Mouse (Mus musculus) left cerebral cortex, adult 18-20 months (tissue): Measurements from ENCODE around the gene Enpp4. TPM values are rescaled to one million over a fixed set of nuclear protein-coding genes. Genes with fewer than 3 reads are reported as not detected.

ENCODE experiments used
- DNase-seq, 2 experiments: peaks; one replicate each; pipeline ENCODE4 v3.0.0; 2021 to 2022; ENCODE audit warnings: low spot score in 2 of 2, mixed read lengths in 1 of 2
- long read RNA-seq, 2 experiments: library from polyadenylated mRNA; stranded (forward); transcript quantifications; one replicate each; pipeline ENCODE4 v2.0.0; 2021
- total RNA-seq, 2 experiments: library from RNA; stranded (reverse); gene quantifications; 2 replicates each; pipeline ENCODE4 v1.2.3; 2021

The Enpp4 gene
- 10 to 100 TPM; 15.2 to 17.0 TPM for total RNA-seq
- long read RNA-seq, experiment 1, full-length matches to known transcripts = 15 of 28 reads
- long read RNA-seq, experiment 1, partial matches to known transcripts = 8 of 28 reads
- long read RNA-seq, experiment 1, other reads (novel, unspliced or antisense) = 5 of 28 reads
- long read RNA-seq, experiment 2, full-length matches to known transcripts = 10 of 12 reads
- long read RNA-seq, experiment 2, partial matches to known transcripts = 0 of 12 reads
- long read RNA-seq, experiment 2, other reads (novel, unspliced or antisense) = 2 of 12 reads

DNA sequence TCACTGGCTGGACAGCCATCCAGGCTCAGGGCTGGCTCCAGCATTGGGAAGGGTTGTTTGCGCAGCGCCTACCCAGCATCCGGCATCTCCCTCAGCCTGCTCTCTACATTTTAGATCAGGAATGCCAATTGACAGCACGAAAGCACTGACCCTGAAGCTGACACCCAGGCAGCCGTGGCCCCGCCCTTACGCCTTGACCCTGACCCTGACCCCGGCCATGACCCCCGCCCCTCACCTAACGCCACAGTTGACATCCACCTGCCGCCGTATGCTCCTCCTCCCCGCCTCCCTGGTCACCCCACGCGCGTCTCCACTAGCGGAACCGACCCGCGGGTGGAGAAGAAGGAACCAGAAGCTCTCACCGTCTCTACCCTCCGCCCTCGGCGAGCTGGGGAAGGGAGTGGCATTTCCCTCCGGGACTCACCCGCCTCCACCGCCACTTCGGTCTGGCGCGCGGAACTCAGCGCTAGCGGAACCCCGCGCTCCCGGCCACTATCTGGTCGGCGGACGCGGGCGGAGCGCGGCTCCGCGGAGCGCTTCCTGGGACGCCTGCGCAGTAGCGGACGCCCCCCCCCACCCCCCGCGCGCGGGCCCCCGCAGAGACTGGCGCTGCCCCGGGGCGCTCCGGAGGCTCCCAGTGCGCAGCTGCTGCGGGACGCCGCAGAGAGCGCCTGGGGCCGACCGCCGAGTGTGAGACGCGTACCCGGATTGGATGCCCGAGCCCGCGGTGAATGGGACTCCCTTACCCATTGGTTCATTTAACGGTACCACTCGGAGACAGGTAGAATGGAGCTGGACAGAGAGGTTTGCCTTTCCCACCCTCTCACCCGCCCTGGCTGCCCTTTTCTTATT lies at the start of gene Enpp4:
Gene Enpp4, minus strand, starts transcription at position 523 of the 852 bp plus-strand sequence.
- peak; percentile 91 to 93 for DNase-seq

DNA sequence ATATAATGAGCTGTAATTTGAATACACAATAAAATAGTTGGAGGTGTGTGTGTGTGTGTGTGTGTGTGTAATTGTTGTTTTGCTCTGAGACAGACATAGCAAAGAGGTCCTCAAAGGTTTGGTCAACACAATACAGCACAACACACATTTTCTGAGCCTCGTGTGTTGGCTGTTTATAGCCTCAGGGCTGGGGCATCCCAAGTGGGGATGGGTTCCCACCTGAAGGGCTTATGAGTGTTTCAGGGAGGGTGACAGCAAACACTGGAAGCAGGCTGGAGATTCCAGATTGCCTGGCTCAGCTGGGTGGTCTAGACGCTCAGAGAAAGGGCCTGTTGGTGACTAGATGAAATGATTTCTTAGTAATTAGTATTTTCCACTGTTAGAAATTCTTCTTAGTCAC lies 49.6 kb upstream of the Enpp4 start:
- no peak for DNase-seq

DNA sequence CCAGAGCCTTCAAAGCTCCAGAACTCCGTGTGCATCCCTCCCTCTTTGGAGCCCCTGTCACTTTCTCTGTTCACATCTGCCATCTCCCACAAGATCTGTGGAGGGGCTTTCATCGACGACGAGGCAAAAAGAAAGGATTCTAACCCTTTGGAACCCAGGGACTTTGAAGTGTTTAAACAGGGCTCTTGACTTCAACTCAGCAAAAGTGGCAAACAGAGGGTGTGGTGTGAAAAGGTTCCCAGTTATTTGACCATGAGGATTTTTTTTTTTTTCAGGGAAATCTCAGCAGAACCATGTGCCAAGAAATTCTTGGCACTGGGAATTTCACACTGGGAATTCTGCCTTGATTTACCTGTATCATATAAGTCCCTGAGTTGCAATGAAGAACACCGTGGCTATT lies 48.3 kb upstream of the Enpp4 start:
- no peak for DNase-seq

DNA sequence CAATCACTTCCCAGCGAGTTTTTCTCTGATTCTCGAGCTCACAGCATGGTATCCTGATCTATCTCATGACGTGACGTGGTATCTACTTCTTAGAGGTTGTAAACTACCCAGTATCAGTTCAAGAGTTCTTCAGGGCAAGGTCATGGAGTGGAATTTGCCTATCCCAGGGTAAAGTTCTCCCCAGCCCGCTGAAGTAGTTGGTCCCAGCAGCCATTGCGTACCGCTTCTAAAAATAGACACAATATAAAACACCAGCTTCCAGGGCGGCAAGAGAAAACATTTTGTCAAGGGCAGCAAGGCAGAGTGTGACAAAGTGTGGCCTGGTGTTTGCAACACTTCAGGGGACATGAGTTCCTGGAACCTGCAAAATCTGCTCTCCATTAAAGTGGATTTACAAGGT lies 46.3 kb upstream of the Enpp4 start:
- DNase-seq = no peak

DNA sequence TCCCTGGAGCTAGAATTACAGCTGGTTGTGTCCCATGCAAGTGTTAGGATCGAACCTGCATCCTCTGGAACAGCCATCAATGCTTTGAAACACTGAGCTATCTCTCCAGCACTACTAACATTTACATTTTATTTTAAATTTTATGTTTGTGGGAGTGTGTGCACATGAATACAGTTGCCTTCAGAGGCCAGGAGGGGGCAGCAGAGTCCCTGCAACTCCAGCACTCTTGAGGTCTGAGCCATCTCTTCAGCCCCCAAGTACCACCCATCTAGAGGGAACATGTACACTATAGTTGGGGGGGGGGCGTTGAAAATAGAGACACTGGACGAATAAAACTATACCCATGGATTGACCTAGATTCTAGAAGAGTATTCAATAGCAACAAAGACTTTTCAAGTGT lies 45.5 kb upstream of the Enpp4 start:
- peak; percentile 14 to 32 for DNase-seq

DNA sequence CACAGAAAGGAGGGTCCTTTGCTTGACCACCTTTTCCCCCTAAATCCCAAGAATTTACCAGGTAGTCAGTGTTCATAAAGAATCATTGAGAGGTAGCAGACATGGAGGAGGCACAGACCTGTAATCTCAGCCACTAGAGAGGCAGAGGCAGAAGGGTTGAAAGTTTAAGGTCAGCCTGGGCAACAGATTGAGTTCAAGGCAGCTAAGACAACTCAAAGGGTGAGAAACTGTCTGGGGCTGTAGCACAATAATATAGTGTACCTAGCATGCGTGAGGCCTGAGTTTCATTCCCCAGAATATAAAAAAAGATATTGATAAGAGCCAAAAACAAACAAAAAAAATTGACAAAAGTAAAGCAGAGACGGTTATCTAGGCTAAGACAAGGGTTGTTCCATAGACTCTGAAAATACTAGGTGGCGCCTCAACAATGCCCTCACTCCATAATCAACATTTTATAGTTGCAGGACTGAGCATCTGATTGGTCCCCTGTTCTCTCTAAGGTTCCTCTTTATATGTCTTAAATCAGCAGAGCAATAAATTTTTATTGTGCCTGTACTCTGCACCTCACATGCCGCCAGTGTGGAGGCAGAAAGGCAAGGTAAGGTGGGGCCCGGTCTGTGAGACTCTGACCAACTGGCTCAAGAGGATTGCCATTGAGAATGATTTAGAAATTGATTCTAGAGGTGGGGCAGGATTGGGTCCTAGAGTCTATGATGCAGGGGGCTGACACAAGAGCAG lies 42.7 kb upstream of the Enpp4 start:
- no peak for DNase-seq

DNA sequence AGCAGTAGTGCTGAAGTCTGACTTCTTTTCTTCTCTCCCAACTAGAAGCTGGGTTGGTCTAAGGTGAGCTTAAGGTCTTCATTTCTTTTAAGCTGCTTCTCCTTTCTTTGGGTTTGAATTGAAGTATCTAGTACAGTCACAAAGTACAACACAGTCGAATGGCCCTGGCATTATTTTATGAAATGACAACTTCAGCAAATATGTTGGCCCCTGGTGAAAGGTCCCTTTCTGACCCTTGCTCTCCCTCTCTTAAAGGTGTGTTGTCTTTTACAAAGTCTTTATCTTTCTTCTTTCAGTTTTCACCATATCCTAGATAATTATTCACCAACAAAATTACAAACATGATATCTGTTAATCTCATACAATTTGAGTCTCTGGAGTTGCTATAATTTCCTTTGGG lies 40.2 kb upstream of the Enpp4 start:
- no peak for DNase-seq

DNA sequence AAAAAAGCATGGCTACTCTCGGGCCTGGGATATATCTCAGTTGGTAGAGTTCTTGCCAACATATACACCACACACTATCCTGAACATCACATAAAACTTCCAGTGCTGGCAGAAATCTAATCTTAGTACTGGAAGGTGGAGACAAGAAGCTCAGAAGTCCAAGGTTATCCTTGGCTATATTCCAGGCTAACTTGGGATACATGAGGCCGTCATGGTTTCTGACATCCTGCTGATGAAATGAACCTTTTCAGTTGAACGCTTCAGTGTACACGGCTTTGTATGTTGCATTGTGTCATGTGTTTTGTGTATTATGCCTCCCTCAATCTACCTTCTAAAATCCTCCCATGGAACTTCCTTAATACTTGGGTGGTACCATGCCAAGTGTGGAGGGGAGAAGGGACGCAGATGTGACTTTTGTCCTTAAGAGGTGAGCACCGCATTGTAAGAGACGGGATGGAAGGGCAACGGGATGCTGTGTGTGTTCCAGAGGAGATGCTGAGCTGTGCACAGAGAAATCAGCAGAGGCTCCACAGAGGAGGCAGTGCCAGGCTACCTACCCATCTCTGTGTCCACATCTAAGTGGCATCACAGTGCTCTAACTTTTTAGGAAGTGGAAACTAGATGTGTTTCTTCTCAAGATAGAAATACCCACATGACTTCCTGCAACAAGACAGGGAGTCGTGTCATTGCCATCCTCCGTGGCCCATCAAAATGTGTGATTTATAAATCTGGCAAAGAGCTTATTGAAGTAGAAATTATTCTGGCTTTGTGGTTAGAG lies 31.4 kb upstream of the Enpp4 start:
- DNase-seq = no peak

DNA sequence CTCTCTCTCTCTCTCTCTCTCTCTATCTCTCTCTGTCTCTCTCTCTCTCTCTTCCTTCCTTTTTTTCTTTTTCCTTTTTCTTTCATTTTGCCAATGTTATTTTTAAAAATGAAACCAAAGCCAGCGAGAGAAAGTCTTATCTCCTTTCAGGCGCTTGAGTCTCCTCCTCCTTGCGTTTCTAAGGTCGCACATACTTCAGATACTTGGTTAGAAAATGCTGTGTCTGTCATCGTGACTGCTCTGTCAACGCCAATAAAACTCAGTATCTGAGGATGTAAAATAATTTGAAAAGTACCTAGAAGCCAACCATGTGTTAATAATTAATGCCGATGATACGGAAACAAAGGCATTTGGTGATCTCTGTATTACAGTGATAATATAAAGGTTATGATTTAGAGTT lies 30.4 kb upstream of the Enpp4 start:
- DNase-seq = no peak

DNA sequence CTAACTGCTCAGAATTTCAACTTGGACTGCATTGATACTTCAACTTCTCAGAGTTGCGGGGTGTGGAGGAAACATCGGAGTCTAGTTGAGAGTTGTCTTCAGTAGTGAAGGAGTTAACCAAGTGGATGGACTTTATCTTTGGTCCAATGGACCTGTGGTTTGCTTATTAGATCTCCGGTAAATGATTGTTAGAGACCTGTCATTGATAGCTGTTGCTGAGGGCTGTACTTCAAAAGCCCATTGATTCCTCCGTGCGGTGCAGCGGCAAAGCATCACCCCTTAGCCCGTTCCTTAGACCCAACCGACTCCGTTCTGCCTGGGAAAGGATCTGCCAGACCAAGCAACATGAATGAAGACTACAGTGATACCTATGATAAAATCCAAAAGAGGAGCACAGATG lies 28.9 kb upstream of the Enpp4 start:
- DNase-seq = no peak

DNA sequence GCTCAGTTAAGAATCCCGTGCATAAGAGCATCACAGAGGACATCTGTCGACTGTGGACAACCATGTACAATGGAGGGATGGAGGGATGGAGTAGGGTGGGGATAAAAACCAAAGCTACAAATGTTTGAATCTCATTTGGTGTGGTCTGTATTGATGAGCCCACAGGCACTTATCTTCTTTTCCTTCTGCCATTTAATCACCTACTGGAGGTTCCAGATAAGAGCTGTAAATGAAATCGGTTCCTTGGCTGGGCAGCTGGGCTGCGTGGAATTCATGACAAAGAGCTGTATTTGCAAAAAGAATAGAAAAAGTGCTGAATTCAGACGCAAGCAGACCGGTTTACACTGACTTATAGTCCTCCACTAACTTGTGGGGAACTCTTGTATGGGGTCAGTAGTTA lies 28.5 kb upstream of the Enpp4 start:
- DNase-seq = no peak

DNA sequence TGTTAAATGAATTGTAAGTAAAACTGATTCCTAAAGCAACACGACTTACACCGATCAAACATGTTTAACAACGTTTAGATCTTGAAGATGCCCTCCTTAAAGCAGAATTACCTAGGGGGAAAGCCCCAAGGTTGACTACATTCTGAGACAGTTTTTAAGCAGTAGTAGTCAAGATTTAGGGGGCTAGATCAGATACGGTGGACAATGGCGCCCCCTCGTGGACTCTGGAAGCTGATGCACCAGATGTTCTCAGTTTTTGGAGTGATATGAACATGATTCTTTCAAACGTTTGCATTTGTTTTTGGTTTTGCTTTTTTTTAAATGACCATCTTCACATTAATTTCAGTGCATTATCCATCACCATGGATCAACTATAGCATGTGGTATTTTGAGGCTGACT lies 24.8 kb upstream of the Enpp4 start:
- peak; percentile 71 to 73 for DNase-seq

DNA sequence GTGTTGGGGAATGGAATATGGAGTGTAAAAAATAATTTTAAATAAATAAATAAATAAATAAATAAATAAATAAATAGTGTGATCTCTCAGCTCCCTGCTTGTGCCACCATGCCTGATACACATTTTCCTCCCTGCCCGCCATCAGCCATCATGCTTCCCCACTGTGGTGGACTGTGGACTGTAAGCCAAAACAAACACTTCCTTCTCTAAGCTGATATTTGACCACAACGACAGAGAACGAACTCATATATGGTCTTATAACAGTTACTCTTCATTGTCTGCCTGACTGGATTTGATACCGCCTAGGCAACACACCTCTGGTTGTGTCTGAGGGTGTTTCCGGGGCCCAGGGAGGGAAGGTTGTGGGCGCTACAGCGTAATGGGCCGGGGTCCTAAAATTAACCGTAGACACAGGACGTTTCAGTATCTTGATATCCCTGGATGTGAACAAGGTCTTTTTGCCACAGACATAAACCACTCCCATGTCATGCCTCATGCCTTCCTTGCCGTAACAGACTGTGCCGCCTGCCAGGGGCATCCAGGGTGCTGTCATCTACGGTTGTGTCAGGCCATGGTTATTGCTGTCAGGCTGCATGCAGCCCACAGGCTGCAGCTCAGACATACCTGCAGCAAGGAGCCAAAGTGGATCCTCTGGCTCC lies 23.6 kb upstream of the Enpp4 start:
- no peak for DNase-seq

DNA sequence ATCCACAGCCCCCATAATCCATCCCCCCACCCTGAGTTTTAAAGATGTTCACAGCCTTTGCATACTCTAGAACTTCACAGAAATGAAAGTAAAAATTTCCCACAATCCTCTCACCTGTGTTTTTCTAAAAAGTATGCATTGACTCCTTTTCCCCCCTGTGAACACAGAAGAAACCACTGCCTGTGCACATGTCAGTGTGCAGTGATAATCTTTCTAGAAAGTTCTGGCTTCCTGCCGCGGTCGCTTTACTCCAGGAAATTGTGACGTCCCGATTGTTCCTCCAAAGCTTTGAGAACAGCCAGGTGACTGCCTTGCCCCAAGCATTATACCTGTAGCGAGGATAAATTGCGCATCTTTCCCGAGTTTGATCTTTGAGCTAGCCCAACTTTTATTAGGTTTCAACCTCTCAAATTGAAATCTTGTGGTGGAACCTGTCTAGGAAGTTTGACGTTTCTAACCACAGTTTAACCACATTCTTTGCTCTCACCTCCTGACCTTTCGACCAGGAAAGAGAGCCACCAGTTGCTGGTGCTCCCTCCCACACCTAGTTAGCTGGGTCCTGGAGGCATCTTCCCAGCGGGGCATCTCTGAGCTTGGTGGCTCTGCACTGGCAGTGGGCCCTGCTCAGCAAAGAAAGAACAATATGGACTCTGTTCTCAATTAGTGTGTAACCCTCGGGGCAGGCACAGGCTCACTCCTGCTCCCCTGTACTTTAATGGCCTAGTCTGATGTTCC lies 15.9 kb upstream of the Enpp4 start:
- no peak for DNase-seq

DNA sequence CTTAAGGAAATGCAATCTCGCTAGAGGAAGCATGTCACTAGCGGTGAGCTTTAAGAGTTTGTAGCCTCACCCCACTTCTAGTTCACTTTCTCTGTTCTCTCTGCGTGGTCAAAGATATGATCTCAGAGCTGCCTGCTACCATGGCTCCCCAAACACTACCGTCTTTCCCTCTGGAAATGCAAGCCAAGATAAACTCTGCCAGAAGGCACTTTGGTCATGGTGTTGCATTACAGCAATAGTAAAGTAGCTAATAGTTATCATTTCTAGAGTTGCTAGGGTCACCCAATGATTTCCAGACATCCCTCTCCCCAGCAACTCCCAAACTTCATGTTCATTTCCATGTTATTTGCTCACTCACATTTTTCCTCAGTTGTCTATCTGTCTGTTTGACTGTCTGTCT lies 12.6 kb upstream of the Enpp4 start:
- DNase-seq = no peak

DNA sequence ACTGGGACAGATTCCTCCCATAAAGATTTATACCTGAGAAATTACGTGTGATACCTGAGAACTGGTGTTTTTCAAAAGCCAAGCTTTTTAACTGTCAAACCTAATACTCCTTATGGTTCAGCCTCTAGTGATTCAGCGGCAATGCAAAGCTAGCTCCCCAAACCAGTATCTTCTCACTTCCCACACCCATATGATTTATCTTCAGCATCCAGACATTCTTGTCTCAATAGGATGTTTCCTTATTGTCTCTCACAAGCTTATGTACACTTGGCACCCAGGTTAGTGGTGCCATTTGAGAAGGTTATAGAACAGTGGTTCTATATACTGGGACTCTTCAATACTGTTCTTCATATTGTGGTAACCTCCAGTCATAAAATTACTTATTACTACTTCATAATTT lies 12.1 kb upstream of the Enpp4 start:
- DNase-seq = no peak

DNA sequence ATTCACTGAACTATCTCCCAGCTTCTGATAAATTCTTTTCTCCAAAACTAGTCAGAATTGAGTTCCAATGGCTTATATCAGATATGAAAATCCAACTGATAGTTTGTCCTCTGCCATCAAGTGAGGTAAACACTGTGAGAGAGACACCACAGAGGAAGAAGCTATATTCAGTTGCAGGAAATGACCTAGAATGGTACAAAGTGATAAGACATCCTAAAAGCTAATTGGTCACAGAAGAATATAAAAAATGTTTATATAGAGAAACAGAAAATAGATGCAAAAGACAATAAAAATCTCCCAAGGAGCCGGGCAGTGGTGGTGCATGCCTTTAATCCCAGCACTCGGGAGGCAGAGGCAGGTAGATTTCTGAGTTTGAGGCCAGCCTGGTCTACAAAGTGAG lies 11.0 kb upstream of the Enpp4 start:
- DNase-seq = no peak

DNA sequence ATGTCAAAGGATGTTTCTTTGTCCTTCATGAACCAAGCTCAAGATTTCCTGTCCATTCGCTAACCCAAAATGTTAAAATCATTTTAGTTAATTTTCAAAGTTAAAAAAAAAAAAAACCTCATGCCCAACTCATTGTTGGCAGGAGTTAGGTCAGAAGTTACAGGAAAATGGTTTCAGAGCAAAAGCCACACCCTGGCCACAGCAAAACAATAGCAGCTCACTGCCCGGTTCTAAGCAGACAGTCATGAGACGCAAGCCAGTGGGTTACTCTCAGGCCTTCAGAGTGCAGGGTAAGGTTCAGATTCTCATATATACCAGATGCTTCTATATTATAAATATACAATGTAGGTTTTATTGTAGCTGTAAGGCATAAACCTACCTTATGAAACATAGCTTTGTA lies 2.7 kb upstream of the Enpp4 start:
- no peak for DNase-seq

DNA sequence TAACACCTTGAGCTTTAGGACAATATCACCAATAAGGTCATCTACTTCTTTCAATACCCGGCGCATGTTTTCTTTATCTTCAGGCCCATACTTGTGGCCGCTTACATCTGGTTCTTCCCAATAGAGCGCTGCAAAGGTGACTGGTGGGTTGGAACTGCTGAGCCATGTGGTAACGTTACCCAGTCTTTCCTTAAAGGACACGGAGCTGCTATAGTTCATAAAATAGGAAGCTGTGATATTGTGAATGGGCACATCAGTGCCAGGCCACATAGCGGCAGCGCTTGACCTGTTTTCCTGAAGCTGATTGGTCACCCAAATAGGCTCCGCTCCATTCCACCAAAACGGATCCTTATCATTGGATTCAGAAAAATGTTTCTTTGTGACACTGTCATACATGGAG lies 3.6 kb downstream of the Enpp4 start:
- DNase-seq = no peak

DNA sequence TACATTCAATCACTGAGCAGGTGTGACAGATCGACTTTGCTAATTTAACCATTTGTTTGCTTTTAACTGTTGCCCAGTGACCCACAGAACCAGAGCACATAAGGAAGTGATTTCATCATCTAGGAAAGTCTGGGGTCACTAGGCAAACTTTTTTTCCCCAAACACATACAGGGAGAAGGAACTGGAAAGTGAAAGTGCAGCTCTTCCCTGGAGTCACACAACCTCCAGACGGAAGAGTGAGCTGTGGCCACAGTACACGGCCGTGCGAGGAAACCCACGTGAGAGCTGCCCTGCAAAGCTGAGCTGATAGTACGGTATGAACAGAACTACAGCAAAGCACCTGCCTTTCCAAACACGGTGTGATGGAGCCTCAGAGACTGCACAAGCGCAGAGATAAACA lies 4.7 kb downstream of the Enpp4 start:
- no peak for DNase-seq
